Mouse (Mus musculus): ENCODE results near the gene Gm5617. TPM values are rescaled to one million over a fixed set of nuclear protein-coding genes. Genes with fewer than 3 reads are reported as not detected.
A peak's percentile ranks its signal among the peaks of the same experiment; 100 is the strongest.

The Gm5617 gene
- polyA plus RNA-seq, 1 experiment from 2014 or later: 30.7 TPM

DNA sequence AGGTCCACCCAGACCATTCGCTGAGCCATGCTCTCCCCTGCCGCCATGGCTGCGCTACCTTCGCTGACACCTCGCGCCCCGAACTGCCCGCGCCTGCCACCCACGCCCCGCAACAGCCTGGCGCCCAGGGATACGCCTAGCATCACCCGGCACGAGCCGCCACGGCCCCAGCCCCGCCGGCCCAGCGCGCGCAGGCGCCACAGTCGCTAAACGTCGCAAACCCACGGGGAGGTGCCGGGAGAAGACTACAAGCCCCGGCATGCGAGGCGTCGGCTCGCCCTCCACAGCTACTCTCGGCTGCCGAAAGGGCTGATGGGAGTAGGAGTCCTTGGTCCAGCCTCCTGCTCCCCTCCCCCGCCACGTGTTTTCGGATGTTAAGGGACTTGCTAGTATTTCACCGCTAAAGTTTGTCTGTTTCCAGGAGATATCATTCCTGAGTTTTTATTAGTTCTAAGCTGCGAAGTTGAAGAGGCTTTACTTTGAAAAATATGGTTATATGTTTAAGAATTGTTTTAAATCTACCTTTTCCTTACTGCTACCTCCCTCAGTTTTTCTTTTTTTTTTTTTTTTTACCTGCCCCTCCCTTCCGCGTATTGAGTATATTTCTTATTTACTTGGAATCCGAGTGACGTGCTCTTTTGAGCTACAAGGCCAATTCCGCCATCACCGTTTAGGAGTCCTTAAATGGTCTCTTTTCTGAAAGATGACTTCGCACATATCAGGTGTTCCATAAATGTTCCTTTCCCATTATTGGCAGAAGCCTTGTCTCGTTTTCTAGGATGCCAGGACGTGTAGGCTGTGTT, 14.6 kb upstream of the Gm5617 start, which contains the start of gene Rexo2:
Gene Rexo2 (minus strand): TSS at position 213 of the 803 bp plus-strand sequence.
- Histone ChIP-seq H3K4me2 (peak within 1 kb of the TSS; percentile 87), H3K36me3 (ENCODE audit: control insufficient read depth, insufficient read depth, low read length) (peaks cover 3% of the 10 kb centered on the region; the same call in 1 of the 2 replicates), H3K27ac (ENCODE audit: low read depth, low read length) (no peak within 1 kb of the TSS), H3K9ac (ENCODE audit: low read depth, low read length) (peak within 1 kb of the TSS; percentile 85), H3K27me3 (ENCODE audit: control insufficient read depth, insufficient read depth, low read length) (no peaks in the 10 kb centered on the region), H3K4me3 (ENCODE audit: low read depth, low read length) (peak within 1 kb of the TSS; percentile 65), H3K9me3 (replicated peaks; ENCODE audit: control insufficient read depth, low read length) (no peaks in the 10 kb centered on the region), H3K4me1 (ENCODE audit: control insufficient read depth, insufficient read depth, low read length) (peaks cover 3% of the 10 kb centered on the region; the same call in 1 of the 2 replicates)
- 2% methylated on average over 49 of the region's 49 CpGs for WGBS (ENCODE audit: insufficient replicate concordance)
- ATAC-seq (replicated peaks; ENCODE audit: insufficient number of reproducible peaks, low FRiP score, low TSS enrichment): peak; percentile 93

DNA sequence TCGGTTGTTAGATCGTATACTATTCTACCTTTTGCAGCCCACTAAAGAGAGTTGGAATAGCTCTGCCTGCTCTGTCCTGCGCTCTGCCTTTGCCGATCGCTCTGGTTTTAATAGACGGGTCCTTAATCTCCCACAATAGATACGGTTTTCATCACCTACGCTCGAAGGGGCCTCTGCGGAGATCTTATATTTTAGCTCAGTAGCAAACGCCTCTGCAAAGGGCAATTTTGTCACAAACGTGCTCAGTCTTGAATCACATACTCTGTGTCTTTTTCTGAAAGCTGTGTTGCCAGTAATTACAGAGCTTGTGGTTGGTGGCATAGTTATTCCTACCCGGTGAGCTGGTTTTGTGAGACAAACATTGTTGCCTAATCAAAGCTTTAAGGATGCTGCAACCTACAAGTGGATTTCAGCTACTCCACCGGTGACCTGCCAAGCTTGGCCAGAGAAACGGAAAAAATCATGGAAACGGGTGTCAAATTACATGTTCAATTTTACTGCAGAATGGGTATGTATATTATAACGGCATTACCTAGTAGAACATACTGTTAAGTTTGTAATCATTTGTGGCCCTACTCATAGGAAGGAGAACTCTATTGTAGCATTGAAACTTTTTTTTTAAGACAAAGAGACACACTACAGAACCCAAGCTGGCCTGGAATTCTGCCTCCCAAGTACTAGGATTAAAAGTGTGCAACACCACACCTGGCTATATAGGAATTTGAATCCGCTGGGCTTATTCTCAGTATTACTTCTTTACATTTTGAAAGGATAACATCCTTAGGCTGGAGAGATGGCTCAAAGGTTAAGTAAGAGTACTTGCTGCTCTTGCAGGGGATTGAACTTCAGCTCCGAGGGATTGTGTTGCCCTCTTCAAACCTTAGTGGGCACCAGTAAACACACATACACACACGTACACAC, 13.8 kb upstream of the Gm5617 start:
- Histone ChIP-seq H3K4me3 (ENCODE audit: low read depth, low read length) (peak overlapping the region; percentile 65), H3K27me3 (ENCODE audit: control insufficient read depth, insufficient read depth, low read length) (no peaks in the 10 kb centered on the region), H3K4me2 (peak overlapping the region; percentile 87), H3K36me3 (ENCODE audit: control insufficient read depth, insufficient read depth, low read length) (peaks cover 3% of the 10 kb centered on the region; the same call in 1 of the 2 replicates), H3K9ac (ENCODE audit: low read depth, low read length) (peak overlapping the region; percentile 63), H3K4me1 (ENCODE audit: control insufficient read depth, insufficient read depth, low read length) (peaks cover 3% of the 10 kb centered on the region; the same call in 1 of the 2 replicates), H3K27ac (ENCODE audit: low read depth, low read length) (no peak overlapping the region), H3K9me3 (replicated peaks; ENCODE audit: control insufficient read depth, low read length) (no peaks in the 10 kb centered on the region)
- 27% methylated on average over 20 of the region's 20 CpGs for WGBS (ENCODE audit: insufficient replicate concordance)
- ATAC-seq (replicated peaks; ENCODE audit: insufficient number of reproducible peaks, low FRiP score, low TSS enrichment): no peak

DNA sequence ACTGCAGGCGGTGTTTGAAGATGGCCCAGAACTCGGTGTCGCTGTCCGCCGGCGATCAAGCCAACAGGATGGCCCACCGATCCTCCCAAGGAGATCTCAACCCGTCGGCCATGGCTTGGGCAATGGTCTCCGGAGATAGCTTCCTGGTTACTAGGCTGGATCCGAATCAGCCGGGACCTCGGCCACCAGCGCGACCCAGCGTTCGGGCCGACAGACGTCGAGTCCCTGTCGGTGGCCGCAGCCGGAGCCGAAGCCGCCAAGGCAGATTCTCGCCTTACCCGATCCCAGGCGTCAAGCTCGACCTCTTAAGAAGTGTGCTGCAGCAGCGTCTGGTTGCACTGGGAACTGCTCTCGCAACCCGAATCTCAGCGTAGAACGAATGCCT, 298 bp downstream of the Gm5617 start:
- Histone ChIP-seq H3K9ac (ENCODE audit: low read depth, low read length) (peak overlapping the region; percentile 90), H3K27me3 (ENCODE audit: control insufficient read depth, insufficient read depth, low read length) (no peaks in the 10 kb centered on the region), H3K4me2 (peak overlapping the region; percentile 87), H3K9me3 (replicated peaks; ENCODE audit: control insufficient read depth, low read length) (no peaks in the 10 kb centered on the region), H3K36me3 (ENCODE audit: control insufficient read depth, insufficient read depth, low read length) (peaks cover 7% of the 10 kb centered on the region), H3K27ac (ENCODE audit: low read depth, low read length) (peak overlapping the region; percentile 77), H3K4me3 (ENCODE audit: low read depth, low read length) (peak overlapping the region; percentile 82), H3K4me1 (ENCODE audit: control insufficient read depth, insufficient read depth, low read length) (peaks cover 9% of the 10 kb centered on the region)
- peak; percentile 36; the same call in 1 of the 2 replicates for ATAC-seq (replicated peaks; ENCODE audit: insufficient number of reproducible peaks, low FRiP score, low TSS enrichment)
- 3% methylated on average over 34 of the region's 34 CpGs for WGBS (ENCODE audit: insufficient replicate concordance)

DNA sequence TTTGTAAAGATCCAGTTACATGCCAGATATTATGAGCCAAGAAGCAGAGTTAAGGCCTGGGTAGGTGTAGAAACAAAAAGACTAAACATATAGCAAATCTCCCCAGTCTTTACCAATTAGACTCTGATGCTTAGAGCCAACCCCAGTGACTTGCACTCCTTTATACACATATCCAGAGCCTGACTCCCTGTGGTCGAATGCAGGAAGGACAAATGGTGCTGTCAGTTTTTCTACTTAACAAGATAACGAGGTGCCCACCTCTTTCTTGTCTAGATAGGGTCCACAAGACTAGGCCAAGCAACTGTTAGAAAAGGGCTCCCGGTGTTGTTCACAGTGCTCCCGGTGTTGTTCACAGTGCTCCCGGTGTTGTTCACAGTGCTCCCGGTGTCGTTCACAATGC, 6.0 kb downstream of the Gm5617 start:
- ATAC-seq (replicated peaks; ENCODE audit: insufficient number of reproducible peaks, low FRiP score, low TSS enrichment): no peak
- H3K4me1 ChIP-seq (ENCODE audit: control insufficient read depth, insufficient read depth, low read length): peaks cover under 1% of the 10 kb centered on the region; the same call in 1 of the 2 replicates
- H3K36me3 ChIP-seq (ENCODE audit: control insufficient read depth, insufficient read depth, low read length): no peaks in the 10 kb centered on the region
- 76% methylated on average over 7 of the region's 7 CpGs for WGBS (ENCODE audit: insufficient replicate concordance)
- no peaks in the 10 kb centered on the region; the same call in 1 of the 2 replicates for H3K27me3 ChIP-seq (ENCODE audit: control insufficient read depth, insufficient read depth, low read length)
- no peak overlapping the region for H3K27ac ChIP-seq (ENCODE audit: low read depth, low read length)
- no peak overlapping the region for H3K4me3 ChIP-seq (ENCODE audit: low read depth, low read length)
- no peaks in the 10 kb centered on the region for H3K9me3 ChIP-seq (replicated peaks; ENCODE audit: control insufficient read depth, low read length)
- H3K9ac ChIP-seq (ENCODE audit: low read depth, low read length): no peak overlapping the region
- H3K4me2 ChIP-seq: no peak overlapping the region

DNA sequence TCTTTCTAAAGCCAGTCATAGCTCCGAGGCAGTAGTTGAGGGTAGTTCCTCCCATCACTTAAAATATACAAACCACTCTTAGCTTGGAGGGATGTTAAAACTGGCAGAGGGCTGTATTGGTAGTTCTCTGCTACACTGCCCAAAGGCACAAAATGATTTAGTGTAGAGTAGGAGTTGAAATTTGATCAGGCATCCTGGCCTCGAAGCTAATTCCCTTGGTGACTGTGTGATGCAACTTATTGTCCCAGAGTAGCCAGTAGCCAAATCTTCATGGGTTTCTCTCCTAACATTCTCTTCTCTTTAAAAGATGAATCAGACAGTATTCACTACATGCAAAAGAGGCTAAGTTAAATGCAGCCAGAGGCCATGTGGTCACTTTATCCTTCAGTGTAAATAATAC, 7.8 kb downstream of the Gm5617 start:
- Histone ChIP-seq H3K4me1 (ENCODE audit: control insufficient read depth, insufficient read depth, low read length) (no peaks in the 10 kb centered on the region), H3K4me2 (no peak overlapping the region), H3K9ac (ENCODE audit: low read depth, low read length) (no peak overlapping the region), H3K9me3 (replicated peaks; ENCODE audit: control insufficient read depth, low read length) (no peaks in the 10 kb centered on the region), H3K27ac (ENCODE audit: low read depth, low read length) (no peak overlapping the region), H3K36me3 (ENCODE audit: control insufficient read depth, insufficient read depth, low read length) (no peaks in the 10 kb centered on the region), H3K4me3 (ENCODE audit: low read depth, low read length) (no peak overlapping the region), H3K27me3 (ENCODE audit: control insufficient read depth, insufficient read depth, low read length) (no peaks in the 10 kb centered on the region; the same call in 1 of the 2 replicates)
- WGBS (ENCODE audit: insufficient replicate concordance): 65% methylated on average over 2 of the region's 2 CpGs
- ATAC-seq (replicated peaks; ENCODE audit: insufficient number of reproducible peaks, low FRiP score, low TSS enrichment): no peak

DNA sequence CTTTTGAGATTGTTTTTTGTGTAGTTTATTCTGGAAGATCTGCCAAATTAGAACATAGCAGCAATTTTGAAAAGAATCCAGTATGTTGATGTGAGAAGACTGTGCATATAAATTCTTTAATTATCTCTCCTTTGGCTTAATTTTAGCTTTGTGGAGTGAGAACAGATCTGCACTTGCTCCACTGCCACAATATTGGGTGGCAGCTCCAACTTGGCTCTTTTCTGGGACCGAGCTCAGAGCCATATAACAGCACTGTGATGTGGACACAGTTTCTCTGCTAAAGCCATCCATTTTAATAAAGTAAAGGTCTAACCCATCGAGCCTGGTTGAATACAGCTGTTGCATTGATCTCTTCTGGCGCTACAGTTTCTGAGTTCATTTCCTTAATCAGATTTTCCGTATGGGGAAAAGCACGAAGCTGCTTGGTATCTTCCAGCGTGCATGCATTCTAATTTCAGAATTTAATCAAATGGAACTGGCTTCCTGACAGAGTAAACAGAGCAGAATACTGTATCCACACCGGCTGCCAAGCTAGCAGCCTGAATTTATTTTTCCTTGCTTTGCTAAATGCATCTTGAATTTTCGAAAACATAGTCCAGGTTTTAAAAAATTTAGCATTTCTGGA, 9.6 kb downstream of the Gm5617 start:
- H3K36me3 ChIP-seq (ENCODE audit: control insufficient read depth, insufficient read depth, low read length): no peaks in the 10 kb centered on the region
- no peak for ATAC-seq (replicated peaks; ENCODE audit: insufficient number of reproducible peaks, low FRiP score, low TSS enrichment)
- H3K4me3 ChIP-seq (ENCODE audit: low read depth, low read length): no peak overlapping the region
- no peak overlapping the region for H3K4me2 ChIP-seq
- H3K4me1 ChIP-seq (ENCODE audit: control insufficient read depth, insufficient read depth, low read length): no peaks in the 10 kb centered on the region
- H3K27ac ChIP-seq (ENCODE audit: low read depth, low read length): no peak overlapping the region
- WGBS (ENCODE audit: insufficient replicate concordance): 64% methylated on average over 8 of the region's 8 CpGs
- H3K27me3 ChIP-seq (ENCODE audit: control insufficient read depth, insufficient read depth, low read length): no peaks in the 10 kb centered on the region; the same call in 1 of the 2 replicates
- H3K9me3 ChIP-seq (replicated peaks; ENCODE audit: control insufficient read depth, low read length): no peaks in the 10 kb centered on the region
- no peak overlapping the region for H3K9ac ChIP-seq (ENCODE audit: low read depth, low read length)

DNA sequence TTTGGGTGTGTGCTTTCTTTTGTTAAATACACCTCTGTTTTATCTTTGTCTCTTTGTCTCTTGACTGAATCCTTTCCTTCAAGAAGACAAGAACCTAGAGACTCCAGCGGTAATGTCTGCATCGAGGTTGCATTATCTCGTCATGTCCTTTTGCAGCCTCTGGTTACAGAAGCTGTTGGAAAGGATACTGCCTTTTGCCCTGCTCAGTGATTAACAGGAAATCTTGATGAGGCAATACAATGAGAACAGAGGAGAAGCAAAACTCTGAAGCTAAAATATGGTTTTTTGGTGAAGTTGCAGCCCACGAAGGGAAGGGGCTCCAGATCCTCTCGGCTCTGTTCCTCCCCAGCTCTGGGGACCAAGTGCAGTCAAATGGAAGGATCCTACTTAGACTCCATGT, 14.9 kb downstream of the Gm5617 start:
- Histone ChIP-seq H3K9ac (ENCODE audit: low read depth, low read length) (no peak overlapping the region), H3K36me3 (ENCODE audit: control insufficient read depth, insufficient read depth, low read length) (no peaks in the 10 kb centered on the region), H3K4me1 (ENCODE audit: control insufficient read depth, insufficient read depth, low read length) (0 out of 2 replicates have a peak, but pooled peaks cover 4% of the 10 kb centered on the region), H3K9me3 (replicated peaks; ENCODE audit: control insufficient read depth, low read length) (no peaks in the 10 kb centered on the region), H3K4me2 (no peak overlapping the region), H3K27me3 (ENCODE audit: control insufficient read depth, insufficient read depth, low read length) (no peaks in the 10 kb centered on the region), H3K4me3 (ENCODE audit: low read depth, low read length) (no peak overlapping the region), H3K27ac (ENCODE audit: low read depth, low read length) (no peak overlapping the region)
- WGBS (ENCODE audit: insufficient replicate concordance): 81% methylated on average over 5 of the region's 5 CpGs
- no peak for ATAC-seq (replicated peaks; ENCODE audit: insufficient number of reproducible peaks, low FRiP score, low TSS enrichment)

DNA sequence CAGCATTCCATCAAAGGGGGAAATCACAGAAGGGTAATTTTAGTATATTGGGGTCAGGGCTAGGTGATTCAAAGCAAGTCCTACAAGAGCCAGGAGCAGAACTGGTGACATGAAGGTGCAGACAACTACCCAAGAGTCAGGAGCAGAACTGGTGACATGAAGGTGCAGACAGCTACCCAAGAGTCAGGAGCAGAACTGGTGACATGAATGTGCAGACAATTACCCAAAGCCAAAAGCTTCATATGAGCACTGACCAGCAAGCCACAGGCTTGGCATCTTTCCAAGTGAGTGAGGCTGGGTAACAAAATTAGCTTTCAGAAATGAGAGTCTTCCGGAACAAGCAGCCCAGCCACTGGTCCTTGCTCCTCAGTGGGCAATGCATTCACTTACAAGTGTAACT, 20.1 kb downstream of the Gm5617 start:
- H3K4me1 ChIP-seq (ENCODE audit: control insufficient read depth, insufficient read depth, low read length): peaks cover 4% of the 10 kb centered on the region; the same call in 1 of the 2 replicates
- ATAC-seq (replicated peaks; ENCODE audit: insufficient number of reproducible peaks, low FRiP score, low TSS enrichment): peak; percentile 57; the same call in 1 of the 2 replicates
- H3K4me2 ChIP-seq: no peak overlapping the region
- no peaks in the 10 kb centered on the region for H3K36me3 ChIP-seq (ENCODE audit: control insufficient read depth, insufficient read depth, low read length)
- no peaks in the 10 kb centered on the region; the same call in 1 of the 2 replicates for H3K27me3 ChIP-seq (ENCODE audit: control insufficient read depth, insufficient read depth, low read length)
- H3K9me3 ChIP-seq (replicated peaks; ENCODE audit: control insufficient read depth, low read length): no peaks in the 10 kb centered on the region
- no peak overlapping the region for H3K4me3 ChIP-seq (ENCODE audit: low read depth, low read length)
- WGBS (ENCODE audit: insufficient replicate concordance): 50% methylated on average over 1 of the region's 1 CpGs
- peak overlapping the region; percentile 46 for H3K27ac ChIP-seq (ENCODE audit: low read depth, low read length)
- H3K9ac ChIP-seq (ENCODE audit: low read depth, low read length): no peak overlapping the region

Data from heart, embryonic 11.5 days (tissue).